Mouse (Mus musculus): ENCODE measurements around the gene Bpifc. TPM values are rescaled to one million over a fixed set of nuclear protein-coding genes. Genes with fewer than 3 reads are reported as not detected.
"Not testable (repeated sequence)": the region's sequence is repeated elsewhere in the genome, so short reads cannot be mapped to it uniquely, and the experiment has no call there.

Bpifc gene
- polyA plus RNA-seq, 1 experiment from 2014 or later, result 0.05 TPM

GRCm38 (mm10) chr10:86046371-86046770 is 34.7 kb upstream of the Bpifc start:
- Histone ChIP-seq H3K4me3 (ENCODE audit: low read depth, low read length) (no peak overlapping the region), H3K36me3 (ENCODE audit: control insufficient read depth, insufficient read depth, low read length) (0 out of 2 replicates have a peak, but pooled peaks cover 2% of the 10 kb centered on the region), H3K9me3 (ENCODE audit: control insufficient read depth, low read length) (no peaks in the 10 kb centered on the region), H3K4me2 (ENCODE audit: low read depth, severe bottlenecking) (no peak overlapping the region), H3K4me1 (ENCODE audit: control insufficient read depth, insufficient read depth, low read length) (no peaks in the 10 kb centered on the region), H3K27ac (replicated peaks; ENCODE audit: low read depth, low read length) (no peak overlapping the region), H3K9ac (ENCODE audit: low read length) (no peak overlapping the region), H3K27me3 (ENCODE audit: control insufficient read depth, insufficient read depth, low read length) (no peaks in the 10 kb centered on the region)
- no peak for DNase-seq (ENCODE audit: low spot score)
- WGBS, result 100% methylated on average over 1 of the region's 1 CpGs
- ATAC-seq (ENCODE audit: insufficient number of reproducible peaks, low FRiP score, low TSS enrichment, low read depth), result no peak

- H3K36me3 ChIP-seq (ENCODE audit: control insufficient read depth, insufficient read depth, low read length), result 0 out of 2 replicates have a peak, but pooled peaks cover 2% of the 10 kb centered on the region
- ATAC-seq (ENCODE audit: insufficient number of reproducible peaks, low FRiP score, low TSS enrichment, low read depth) (no peak), DNase-seq (ENCODE audit: low spot score) (no peak)
- H3K4me2 ChIP-seq (ENCODE audit: low read depth, severe bottlenecking), result no peak overlapping the region
- no peak overlapping the region for H3K9ac ChIP-seq (ENCODE audit: low read length)
- H3K27ac ChIP-seq (replicated peaks; ENCODE audit: low read depth, low read length), result no peak overlapping the region
- no peak overlapping the region for H3K4me3 ChIP-seq (ENCODE audit: low read depth, low read length)
- H3K27me3 ChIP-seq (ENCODE audit: control insufficient read depth, insufficient read depth, low read length), result no peaks in the 10 kb centered on the region
- H3K4me1 ChIP-seq (ENCODE audit: control insufficient read depth, insufficient read depth, low read length), result no peaks in the 10 kb centered on the region
- 93% methylated on average over 8 of the region's 8 CpGs for WGBS
- no peaks in the 10 kb centered on the region for H3K9me3 ChIP-seq (ENCODE audit: control insufficient read depth, low read length)
Measured at GRCm38 (mm10) chr10:86044066-86044465, 32.4 kb upstream of the Bpifc start.

DNA sequence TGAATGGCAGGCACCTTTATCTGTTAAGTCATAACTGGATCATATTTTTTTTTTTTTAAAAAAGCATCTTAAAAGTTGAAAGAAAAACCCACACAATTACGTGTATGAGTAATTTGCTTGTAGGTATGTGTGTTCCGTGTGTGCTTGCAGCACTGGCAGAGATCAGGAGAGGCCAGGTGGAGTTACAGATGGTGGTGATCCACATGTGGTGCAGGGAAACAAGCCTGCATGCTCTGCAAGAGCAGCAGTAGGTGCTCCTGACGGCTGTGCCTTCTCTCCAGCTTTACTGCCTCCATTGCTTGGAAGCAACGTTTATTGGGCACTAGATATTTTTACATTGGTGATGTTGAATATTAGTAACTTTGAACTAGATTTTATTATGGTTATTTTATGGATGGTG is 32.0 kb upstream of the Bpifc start:
- 81% methylated on average over 4 of the region's 4 CpGs for WGBS
- Histone ChIP-seq H3K27me3 (ENCODE audit: control insufficient read depth, insufficient read depth, low read length) (no peaks in the 10 kb centered on the region), H3K36me3 (ENCODE audit: control insufficient read depth, insufficient read depth, low read length) (0 out of 2 replicates have a peak, but pooled peaks cover 2% of the 10 kb centered on the region), H3K9me3 (ENCODE audit: control insufficient read depth, low read length) (no peaks in the 10 kb centered on the region), H3K27ac (replicated peaks; ENCODE audit: low read depth, low read length) (no peak overlapping the region), H3K4me2 (ENCODE audit: low read depth, severe bottlenecking) (no peak overlapping the region), H3K9ac (ENCODE audit: low read length) (no peak overlapping the region), H3K4me1 (ENCODE audit: control insufficient read depth, insufficient read depth, low read length) (no peaks in the 10 kb centered on the region), H3K4me3 (ENCODE audit: low read depth, low read length) (no peak overlapping the region)
- DNase-seq (ENCODE audit: low spot score), result no peak
- no peak for ATAC-seq (ENCODE audit: insufficient number of reproducible peaks, low FRiP score, low TSS enrichment, low read depth)

- DNase-seq (ENCODE audit: low spot score), result no peak
- WGBS, result 97% methylated on average over 2 of the region's 2 CpGs
- no peak overlapping the region for H3K9ac ChIP-seq (ENCODE audit: low read length)
- H3K4me3 ChIP-seq (ENCODE audit: low read depth, low read length), result no peak overlapping the region
- no peak for ATAC-seq (ENCODE audit: insufficient number of reproducible peaks, low FRiP score, low TSS enrichment, low read depth)
- no peak overlapping the region for H3K27ac ChIP-seq (replicated peaks; ENCODE audit: low read depth, low read length)
- no peaks in the 10 kb centered on the region for H3K4me1 ChIP-seq (ENCODE audit: control insufficient read depth, insufficient read depth, low read length)
- H3K4me2 ChIP-seq (ENCODE audit: low read depth, severe bottlenecking), result no peak overlapping the region
- peaks cover 1% of the 10 kb centered on the region; the same call in 1 of the 2 replicates for H3K36me3 ChIP-seq (ENCODE audit: control insufficient read depth, insufficient read depth, low read length)
- H3K9me3 ChIP-seq (ENCODE audit: control insufficient read depth, low read length), result no peaks in the 10 kb centered on the region
- no peaks in the 10 kb centered on the region for H3K27me3 ChIP-seq (ENCODE audit: control insufficient read depth, insufficient read depth, low read length)
Measured at GRCm38 (mm10) chr10:86034007-86034728, 22.5 kb upstream of the Bpifc start.

DNA sequence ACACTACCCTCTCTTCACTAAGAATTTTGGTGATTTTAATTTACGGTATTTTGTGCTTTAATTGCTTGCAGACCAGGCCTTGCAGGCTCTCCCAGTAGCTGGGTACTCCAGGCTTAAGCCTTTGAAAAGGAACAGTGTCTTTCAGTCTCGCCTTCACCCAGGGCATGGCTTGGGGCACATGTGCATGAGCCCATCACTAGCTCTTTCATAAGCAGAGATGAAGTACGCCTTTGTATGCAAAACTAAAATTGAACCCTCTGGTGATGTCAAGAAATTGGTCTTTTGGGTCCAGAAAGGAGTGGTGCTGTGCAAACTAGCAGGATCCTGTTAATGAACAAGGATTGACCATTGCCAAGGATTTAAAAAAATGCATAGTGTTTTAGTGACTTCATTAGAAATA is 20.8 kb upstream of the Bpifc start:
- Histone ChIP-seq H3K4me2 (ENCODE audit: low read depth, severe bottlenecking) (no peak overlapping the region), H3K36me3 (ENCODE audit: control insufficient read depth, insufficient read depth, low read length) (peaks cover 3% of the 10 kb centered on the region; the same call in 1 of the 2 replicates), H3K4me1 (ENCODE audit: control insufficient read depth, insufficient read depth, low read length) (no peaks in the 10 kb centered on the region), H3K9me3 (ENCODE audit: control insufficient read depth, low read length) (no peaks in the 10 kb centered on the region), H3K9ac (ENCODE audit: low read length) (no peak overlapping the region), H3K27ac (replicated peaks; ENCODE audit: low read depth, low read length) (no peak overlapping the region), H3K4me3 (ENCODE audit: low read depth, low read length) (no peak overlapping the region), H3K27me3 (ENCODE audit: control insufficient read depth, insufficient read depth, low read length) (no peaks in the 10 kb centered on the region)
- no peak for ATAC-seq (ENCODE audit: insufficient number of reproducible peaks, low FRiP score, low TSS enrichment, low read depth)
- no peak for DNase-seq (ENCODE audit: low spot score)
- WGBS, result 61% methylated on average over 3 of the region's 3 CpGs

DNA sequence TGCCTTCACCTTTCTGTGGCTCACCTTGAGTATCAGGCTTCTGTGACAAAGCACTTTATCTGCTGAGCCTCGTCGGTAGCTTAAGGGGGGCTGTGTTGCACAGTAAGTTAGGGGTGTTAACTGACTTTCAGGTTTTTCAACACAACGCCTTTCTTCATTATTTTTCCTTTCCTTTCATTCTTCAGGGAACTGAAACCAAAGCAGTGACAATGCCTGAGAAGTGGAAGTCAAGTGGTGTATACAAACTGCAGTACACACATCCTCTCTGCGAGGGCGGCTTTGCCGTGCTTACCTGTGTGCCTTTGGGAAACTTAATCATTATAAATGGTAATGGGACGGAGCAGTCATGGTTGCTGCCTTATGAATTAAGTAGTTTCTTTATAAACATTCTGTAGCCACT is 19.0 kb upstream of the Bpifc start:
- DNase-seq (ENCODE audit: low spot score) (no peak), ATAC-seq (ENCODE audit: insufficient number of reproducible peaks, low FRiP score, low TSS enrichment, low read depth) (no peak)
- no peak overlapping the region for H3K4me2 ChIP-seq (ENCODE audit: low read depth, severe bottlenecking)
- no peaks in the 10 kb centered on the region for H3K27me3 ChIP-seq (ENCODE audit: control insufficient read depth, insufficient read depth, low read length)
- WGBS, result 90% methylated on average over 7 of the region's 7 CpGs
- H3K4me1 ChIP-seq (ENCODE audit: control insufficient read depth, insufficient read depth, low read length), result no peaks in the 10 kb centered on the region
- no peak overlapping the region for H3K4me3 ChIP-seq (ENCODE audit: low read depth, low read length)
- H3K27ac ChIP-seq (replicated peaks; ENCODE audit: low read depth, low read length), result no peak overlapping the region
- H3K9me3 ChIP-seq (ENCODE audit: control insufficient read depth, low read length), result no peaks in the 10 kb centered on the region
- peaks cover 3% of the 10 kb centered on the region; the same call in 1 of the 2 replicates for H3K36me3 ChIP-seq (ENCODE audit: control insufficient read depth, insufficient read depth, low read length)
- H3K9ac ChIP-seq (ENCODE audit: low read length), result no peak overlapping the region

- H3K36me3 ChIP-seq (ENCODE audit: control insufficient read depth, insufficient read depth, low read length); H3K4me3 ChIP-seq (ENCODE audit: low read depth, low read length); H3K9ac ChIP-seq (ENCODE audit: low read length); ATAC-seq (ENCODE audit: insufficient number of reproducible peaks, low FRiP score, low TSS enrichment, low read depth); H3K4me1 ChIP-seq (ENCODE audit: control insufficient read depth, insufficient read depth, low read length); H3K4me2 ChIP-seq (ENCODE audit: low read depth, severe bottlenecking); H3K27me3 ChIP-seq (ENCODE audit: control insufficient read depth, insufficient read depth, low read length); H3K27ac ChIP-seq (replicated peaks; ENCODE audit: low read depth, low read length); H3K9me3 ChIP-seq (ENCODE audit: control insufficient read depth, low read length); DNase-seq (ENCODE audit: low spot score): not testable (repeated sequence)
- WGBS, result 58% methylated on average over 1 of the region's 1 CpGs
Measured at GRCm38 (mm10) chr10:86026807-86027206, 15.1 kb upstream of the Bpifc start.

DNA sequence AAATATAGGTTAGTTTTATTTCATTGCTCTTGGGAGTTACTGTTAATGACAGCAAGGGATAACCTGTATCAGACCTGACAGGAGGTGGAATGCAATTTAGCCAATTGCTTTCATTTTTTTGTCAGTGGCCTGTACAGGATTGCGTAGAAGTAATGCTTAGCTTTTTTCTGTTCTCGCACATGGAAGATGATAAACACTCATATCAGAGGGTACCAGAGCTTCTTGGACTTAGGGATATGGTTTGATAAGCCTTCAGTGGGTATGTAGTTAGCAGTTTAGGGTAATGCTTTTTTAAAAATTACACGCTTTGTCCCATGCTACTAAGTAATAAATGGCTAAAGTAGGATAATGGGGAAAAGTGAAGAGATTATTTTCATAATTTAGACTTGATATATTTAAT is 14.7 kb upstream of the Bpifc start:
- DNase-seq (ENCODE audit: low spot score) (no peak), ATAC-seq (ENCODE audit: insufficient number of reproducible peaks, low FRiP score, low TSS enrichment, low read depth) (no peak)
- Histone ChIP-seq H3K9me3 (ENCODE audit: control insufficient read depth, low read length) (no peaks in the 10 kb centered on the region), H3K9ac (ENCODE audit: low read length) (no peak overlapping the region), H3K36me3 (ENCODE audit: control insufficient read depth, insufficient read depth, low read length) (peaks cover 3% of the 10 kb centered on the region; the same call in 1 of the 2 replicates), H3K27ac (replicated peaks; ENCODE audit: low read depth, low read length) (no peak overlapping the region), H3K27me3 (ENCODE audit: control insufficient read depth, insufficient read depth, low read length) (no peaks in the 10 kb centered on the region), H3K4me1 (ENCODE audit: control insufficient read depth, insufficient read depth, low read length) (no peaks in the 10 kb centered on the region), H3K4me3 (ENCODE audit: low read depth, low read length) (no peak overlapping the region), H3K4me2 (ENCODE audit: low read depth, severe bottlenecking) (no peak overlapping the region)
- WGBS, result 91% methylated on average over 3 of the region's 3 CpGs

- no peaks in the 10 kb centered on the region for H3K4me1 ChIP-seq (ENCODE audit: control insufficient read depth, insufficient read depth, low read length)
- H3K27ac ChIP-seq (replicated peaks; ENCODE audit: low read depth, low read length), result no peak overlapping the region
- WGBS, result 72% methylated on average over 2 of the region's 2 CpGs
- no peak for DNase-seq (ENCODE audit: low spot score)
- H3K4me2 ChIP-seq (ENCODE audit: low read depth, severe bottlenecking), result no peak overlapping the region
- H3K9me3 ChIP-seq (ENCODE audit: control insufficient read depth, low read length), result no peaks in the 10 kb centered on the region
- no peak for ATAC-seq (ENCODE audit: insufficient number of reproducible peaks, low FRiP score, low TSS enrichment, low read depth)
- H3K9ac ChIP-seq (ENCODE audit: low read length), result no peak overlapping the region
- peaks cover 3% of the 10 kb centered on the region; the same call in 1 of the 2 replicates for H3K36me3 ChIP-seq (ENCODE audit: control insufficient read depth, insufficient read depth, low read length)
- no peaks in the 10 kb centered on the region for H3K27me3 ChIP-seq (ENCODE audit: control insufficient read depth, insufficient read depth, low read length)
- no peak overlapping the region for H3K4me3 ChIP-seq (ENCODE audit: low read depth, low read length)
Measured at GRCm38 (mm10) chr10:86025906-86026305, 14.2 kb upstream of the Bpifc start.
